Mouse (Mus musculus) megakaryocyte, embryonic 14.5 days (primary cell): Measurements from ENCODE around the gene Foxp2.

Experiments used
- FLI1 ChIP-seq: IDR thresholded peaks from 2 replicates; pipeline ENCODE4 v1.6.1; 2012; ENCODE audit warnings: low read length, inconsistent platforms, mixed read lengths
- GATA1 ChIP-seq: IDR thresholded peaks from 3 replicates; pipeline ENCODE4 v1.6.1; 2012; ENCODE audit warnings: mixed read lengths, low read length, inconsistent platforms, borderline replicate concordance

- TF ChIP-seq GATA1 = no peak
- no peak for TF ChIP-seq FLI1
Observed at GRCm38 (mm10) chr6:15396462-15396861, 495.3 kb downstream of the Foxp2 start.
